Mouse (Mus musculus) testis, postnatal 14 days (tissue): ENCODE results near the gene Babam2.

Source experiments
- DNase-seq: peaks from one replicate; pipeline ENCODE4 v3.0.0; 2021; ENCODE audit warnings: low spot score

The Babam2 gene

GRCm38 (mm10) chr5:32051899-32052298, 354.4 kb downstream of the Babam2 start:
- DNase-seq = no peak

- no peak for DNase-seq
These were observed 355.0 kb downstream of the Babam2 start for GRCm38 (mm10) chr5:32052467-32052866.

- no peak for DNase-seq
These were observed 356.0 kb downstream of the Babam2 start for GRCm38 (mm10) chr5:32053476-32053875.

GRCm38 (mm10) chr5:32055676-32056075, 358.2 kb downstream of the Babam2 start:
- no peak for DNase-seq

- DNase-seq = no peak
These were observed 358.6 kb downstream of the Babam2 start for GRCm38 (mm10) chr5:32056126-32056525.

GRCm38 (mm10) chr5:32058481-32059253, 361.2 kb downstream of the Babam2 start:
- no peak for DNase-seq

- no peak for DNase-seq
These were observed 361.8 kb downstream of the Babam2 start for GRCm38 (mm10) chr5:32059254-32059796.

- DNase-seq = no peak
These were observed 363.0 kb downstream of the Babam2 start for GRCm38 (mm10) chr5:32060485-32060884.

- DNase-seq = no peak
These were observed 364.4 kb downstream of the Babam2 start for GRCm38 (mm10) chr5:32061854-32062253.

GRCm38 (mm10) chr5:32064341-32065105, 367.0 kb downstream of the Babam2 start:
- DNase-seq = no peak

GRCm38 (mm10) chr5:32066015-32066734, 368.7 kb downstream of the Babam2 start:
- no peak for DNase-seq

- no peak for DNase-seq
These were observed 369.4 kb downstream of the Babam2 start for GRCm38 (mm10) chr5:32066839-32067238.

- no peak for DNase-seq
These were observed 371.1 kb downstream of the Babam2 start for GRCm38 (mm10) chr5:32068616-32069015.

GRCm38 (mm10) chr5:32069096-32069495, 371.6 kb downstream of the Babam2 start:
- DNase-seq = no peak

- DNase-seq = no peak
These were observed 372.2 kb downstream of the Babam2 start for GRCm38 (mm10) chr5:32069566-32070169.

- no peak for DNase-seq
These were observed 373.3 kb downstream of the Babam2 start for GRCm38 (mm10) chr5:32070781-32071180.

GRCm38 (mm10) chr5:32071314-32071713, 373.8 kb downstream of the Babam2 start:
- no peak for DNase-seq

GRCm38 (mm10) chr5:32071824-32072223, 374.3 kb downstream of the Babam2 start:
- DNase-seq = no peak

- no peak for DNase-seq
These were observed 375.4 kb downstream of the Babam2 start for GRCm38 (mm10) chr5:32072877-32073276.

- no peak for DNase-seq
These were observed 376.6 kb downstream of the Babam2 start for GRCm38 (mm10) chr5:32074053-32074452.

GRCm38 (mm10) chr5:32077139-32077538, 379.7 kb downstream of the Babam2 start:
- DNase-seq = no peak

GRCm38 (mm10) chr5:32078986-32079385, 381.5 kb downstream of the Babam2 start:
- DNase-seq = no peak
